Mouse (Mus musculus) heart, adult 10 weeks (tissue): ENCODE data around the gene Scg2. TPM values are rescaled to one million over a fixed set of nuclear protein-coding genes. Genes with fewer than 3 reads are reported as not detected.

Experiments
- polyA plus RNA-seq: library from polyadenylated mRNA; stranded (reverse); fragments of 350-450 nt; fragmentation: Illumina TruSeq; extraction: RNeasy Lipid Tissue Mini Kit (QIAGEN cat#74804); gene quantifications from one replicate; pipeline ENCODE4 v1.2.3, GENCODE M21; 2014; ENCODE audit warnings: low read depth, low replicate concordance

Scg2 gene
- not detected for polyA plus RNA-seq

GRCm38 (mm10) chr1:79439609-79440308 lies at the start of gene Scg2:
Scg2 (minus strand) TSS chr1:79440120.

Other genes starting within 250 kb of the Scg2 start
- 1.3 TPM for gene Ap1s3, start 231.9 kb upstream of the Scg2 start, polyA plus RNA-seq